Mouse (Mus musculus): Measurements from ENCODE around the gene Zfp142.

The Zfp142 gene

DNA sequence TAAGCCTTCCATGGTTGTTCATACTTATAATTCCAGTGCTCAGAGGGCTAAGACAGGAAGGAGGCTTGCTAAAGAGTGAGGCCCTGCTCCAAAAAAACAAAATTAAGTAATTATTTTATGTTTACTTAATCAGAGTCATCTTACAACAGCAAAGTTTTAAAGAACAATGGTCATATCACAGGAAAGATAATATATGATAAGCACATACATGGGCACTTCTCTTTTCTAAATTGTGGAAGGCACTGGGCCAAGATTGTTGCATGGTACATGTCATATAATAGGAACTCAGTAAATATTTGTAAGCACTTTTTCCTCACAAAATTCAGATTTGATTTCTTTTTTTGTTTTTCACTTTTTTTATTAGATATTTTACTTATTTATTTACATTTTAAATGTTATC lies 68.2 kb downstream of the Zfp142 start:
- DNase-seq (ENCODE audit: extremely low spot score, low spot score), result no peak

Data from neural tube, embryonic 10.5 days (tissue).